Mouse (Mus musculus): ENCODE results near the gene Akap12.

Gene Akap12

DNA sequence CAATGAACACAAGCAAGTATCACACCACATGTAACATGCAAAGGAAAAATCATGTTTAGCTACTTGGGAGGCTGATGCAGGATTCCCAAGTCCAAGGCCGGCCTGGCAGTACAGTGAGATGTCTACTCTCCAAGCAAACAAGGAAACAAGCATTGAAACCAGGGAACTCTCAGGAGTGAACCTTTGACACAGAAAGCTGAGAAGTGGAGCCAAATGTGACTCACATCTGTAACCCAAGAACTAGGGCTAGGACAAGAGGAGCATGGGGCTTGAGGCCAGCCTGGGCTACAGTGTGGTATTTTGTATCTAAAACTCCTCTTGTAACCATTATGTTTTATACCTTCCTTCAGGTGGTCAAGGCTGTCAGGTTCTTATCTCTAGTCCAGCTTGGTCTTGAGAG lies 141.0 kb downstream of the Akap12 start:
- no peak for DNase-seq
